Mouse (Mus musculus): Measurements from ENCODE around the gene Slc9a8.
"Not testable (repeated sequence)": the region's sequence is repeated elsewhere in the genome, so short reads cannot be mapped to it uniquely, and the experiment has no call there.

Gene Slc9a8

DNA sequence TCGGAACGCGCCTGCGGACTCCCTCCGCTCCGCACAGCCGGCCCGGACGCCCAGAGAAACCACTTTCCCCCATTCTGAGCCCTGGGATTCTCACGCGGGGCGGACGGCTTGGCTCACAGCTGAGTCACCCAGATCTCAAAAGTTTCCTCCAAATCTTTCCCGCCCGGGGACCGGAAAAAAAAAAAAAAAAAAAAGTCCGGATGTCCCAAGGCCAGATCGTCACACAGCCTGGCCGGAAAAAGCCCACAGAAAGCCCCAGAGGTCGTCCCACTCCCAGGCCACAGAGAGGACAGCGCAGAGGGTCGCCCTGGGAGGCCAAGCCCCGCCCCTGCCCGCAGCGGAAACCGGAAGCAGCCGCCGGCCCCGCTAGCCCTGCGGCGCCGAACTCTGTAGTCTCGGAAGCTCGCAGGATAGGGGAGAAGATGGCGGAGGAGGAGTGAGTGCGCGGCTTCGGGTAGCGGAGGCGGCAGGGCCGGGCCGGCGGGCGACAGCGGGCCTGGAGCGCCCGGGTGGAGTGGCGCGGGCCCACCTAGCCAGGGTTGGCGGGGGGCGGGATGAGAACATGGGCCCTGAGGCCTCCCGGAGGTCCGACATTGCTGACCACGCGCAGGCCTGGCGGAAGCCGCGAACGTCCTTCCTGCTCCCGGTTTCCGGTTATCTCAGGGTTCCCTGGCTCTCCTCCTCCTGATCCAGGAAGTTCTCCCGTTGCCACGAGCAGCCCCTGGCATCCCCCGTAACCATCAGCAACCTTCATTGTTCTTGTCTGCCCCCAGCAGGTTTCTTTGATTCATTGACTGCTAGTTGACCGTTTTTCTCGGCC, at the start of gene Slc9a8:
Gene Slc9a8 (plus strand): TSS at position 383 of the 820 bp plus-strand sequence.
- peak; percentile 84 for ATAC-seq (ENCODE audit: insufficient number of reproducible peaks, low FRiP score, low TSS enrichment)

DNA sequence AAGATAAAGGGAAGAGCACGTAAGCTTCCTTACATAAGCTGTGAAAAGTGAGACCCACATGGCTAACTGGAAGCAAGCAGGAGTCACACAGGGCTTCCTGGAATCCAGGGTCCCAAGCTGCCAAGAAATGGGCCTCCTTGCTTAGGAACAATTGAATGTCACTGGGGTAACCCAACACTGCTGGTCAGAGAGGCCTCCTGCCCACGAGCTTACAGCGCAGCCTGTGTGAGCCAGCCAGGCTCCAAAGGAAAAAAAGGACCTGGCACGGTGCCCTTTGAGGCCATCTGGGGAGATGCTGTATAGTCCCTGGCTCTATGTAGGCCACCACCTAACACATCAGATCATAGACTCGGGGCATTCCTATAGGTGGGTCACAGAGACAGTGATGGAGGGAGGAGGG, 48.2 kb upstream of the Slc9a8 start:
- ATAC-seq (ENCODE audit: insufficient number of reproducible peaks, low FRiP score, low TSS enrichment): peak; percentile 95

DNA sequence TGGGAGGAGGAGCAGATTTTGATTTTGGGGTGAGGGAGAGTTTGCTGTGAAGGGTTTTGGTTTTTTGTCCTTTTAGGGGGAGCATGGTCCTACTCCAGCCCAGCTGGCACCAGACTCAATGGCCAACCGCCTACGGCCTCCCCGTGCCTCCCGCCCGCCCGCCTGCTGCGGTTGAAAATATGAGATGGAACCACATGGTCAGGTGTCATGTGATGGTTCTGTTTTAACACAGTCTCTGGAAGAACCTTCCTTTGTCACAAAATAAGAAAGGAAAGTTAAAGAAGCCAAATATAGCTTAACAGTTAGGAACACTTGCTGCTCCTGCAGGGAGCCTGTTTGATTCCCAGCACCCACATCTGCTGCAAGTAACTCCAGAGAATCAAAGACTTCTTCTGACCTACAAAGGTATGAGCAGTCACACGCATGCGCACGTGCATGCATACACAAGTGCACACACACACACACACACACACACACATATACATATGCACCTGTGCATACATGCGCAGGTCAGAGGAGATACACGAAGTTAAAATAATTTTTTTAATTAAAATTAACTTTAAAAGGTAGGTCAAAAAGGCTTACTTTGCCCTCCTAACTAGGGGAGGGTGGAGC, 47.2 kb upstream of the Slc9a8 start:
- ATAC-seq (ENCODE audit: insufficient number of reproducible peaks, low FRiP score, low TSS enrichment): no peak

DNA sequence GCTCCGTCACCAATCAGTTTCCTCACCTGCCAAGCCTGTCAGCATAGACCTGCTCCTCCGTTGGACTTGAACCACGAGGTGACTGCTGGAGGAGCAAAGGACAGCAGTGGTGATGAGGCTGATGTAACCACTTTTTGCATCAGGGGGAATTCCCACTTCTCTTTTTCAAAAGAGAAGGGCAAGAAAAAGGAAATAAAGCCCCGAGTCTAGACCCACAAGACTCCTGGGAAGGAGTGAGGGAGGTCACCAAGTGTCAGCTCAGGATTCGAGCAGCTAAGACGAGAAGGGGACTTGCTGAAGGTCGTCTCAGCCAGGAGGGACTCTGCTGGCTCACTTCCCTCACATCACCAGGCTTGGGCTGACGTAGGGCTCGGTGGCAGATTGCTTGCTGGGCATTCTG, 46.4 kb upstream of the Slc9a8 start:
- ATAC-seq (ENCODE audit: insufficient number of reproducible peaks, low FRiP score, low TSS enrichment): no peak

DNA sequence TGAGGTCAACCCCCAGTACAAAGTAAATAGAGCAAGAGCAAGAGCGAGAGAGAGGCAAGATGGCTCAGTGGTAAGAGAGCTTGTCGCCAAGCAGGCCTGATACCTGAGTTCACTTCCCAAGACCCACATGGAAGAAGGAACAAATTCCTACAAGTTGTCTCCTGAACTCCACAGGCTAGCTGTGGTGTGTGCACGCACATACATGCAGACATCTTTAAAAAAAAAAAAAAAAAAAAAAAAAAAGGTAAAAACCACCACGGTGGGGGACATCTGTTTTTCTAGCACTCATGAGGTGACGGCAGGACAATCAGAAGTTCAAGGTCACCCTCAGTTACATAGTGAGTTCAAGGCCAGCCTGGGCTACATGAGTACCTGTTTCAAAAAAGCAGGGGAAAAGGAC, 45.8 kb upstream of the Slc9a8 start:
- ATAC-seq (ENCODE audit: insufficient number of reproducible peaks, low FRiP score, low TSS enrichment): no peak

DNA sequence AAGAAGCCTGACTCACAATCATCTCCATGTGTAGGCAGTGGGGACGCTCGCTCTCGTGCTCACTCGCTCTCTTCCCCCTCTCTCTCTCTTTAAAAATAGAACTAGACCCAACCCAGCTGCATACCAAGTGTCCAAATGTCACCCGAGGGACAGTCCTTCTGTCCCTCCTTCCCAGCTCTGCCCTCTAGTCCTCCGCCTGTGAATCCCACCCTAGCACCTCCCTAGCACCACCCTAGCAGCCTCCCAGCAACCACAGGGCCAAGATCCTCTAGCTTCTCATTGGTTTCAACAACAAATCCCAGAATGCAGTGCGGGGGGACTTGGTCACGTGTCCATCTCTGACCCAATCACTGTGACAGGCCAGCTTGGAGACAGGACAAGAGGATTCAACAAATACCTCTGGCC, 45.4 kb upstream of the Slc9a8 start:
- no peak for ATAC-seq (ENCODE audit: insufficient number of reproducible peaks, low FRiP score, low TSS enrichment)

DNA sequence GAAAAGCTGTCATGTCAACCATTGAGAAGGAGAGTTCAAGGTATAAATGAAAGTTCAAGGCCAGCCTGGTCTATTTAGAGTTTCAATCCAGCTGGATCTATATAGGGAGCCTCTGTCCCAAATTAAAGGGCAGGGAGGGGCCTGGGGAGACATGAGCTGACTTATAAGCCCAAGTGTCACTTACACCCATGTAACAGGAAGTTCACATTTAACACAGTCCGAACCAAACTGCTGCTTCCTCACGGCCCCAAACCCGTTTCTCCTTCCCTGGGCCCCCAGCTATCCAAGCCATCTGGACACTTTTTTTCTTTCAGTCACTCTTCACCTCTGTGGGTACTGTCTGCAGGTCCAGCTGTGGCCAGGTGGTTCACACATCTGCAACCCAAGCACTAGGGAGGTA, 43.8 kb upstream of the Slc9a8 start:
- ATAC-seq (ENCODE audit: insufficient number of reproducible peaks, low FRiP score, low TSS enrichment): no peak

DNA sequence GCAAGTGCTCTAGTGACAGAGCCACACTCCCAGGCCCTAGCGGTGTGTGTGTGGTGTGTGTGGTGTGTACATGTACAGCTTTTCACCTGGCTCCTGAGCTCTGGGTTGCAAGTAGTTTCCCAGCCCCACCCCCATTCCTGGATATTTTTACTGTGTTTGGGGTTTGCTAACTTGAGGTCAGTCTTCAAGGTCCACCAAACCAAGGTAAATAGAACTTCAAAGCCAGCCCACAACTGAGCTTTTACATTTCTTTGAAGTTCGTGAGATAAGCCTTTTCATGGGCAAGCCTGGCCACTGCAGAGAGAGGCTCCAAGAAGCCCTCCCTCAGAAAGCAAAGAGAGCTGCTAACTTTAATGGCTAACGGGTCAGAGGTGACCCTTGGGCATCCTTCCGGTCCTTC, 42.5 kb upstream of the Slc9a8 start:
- no peak for ATAC-seq (ENCODE audit: insufficient number of reproducible peaks, low FRiP score, low TSS enrichment)

DNA sequence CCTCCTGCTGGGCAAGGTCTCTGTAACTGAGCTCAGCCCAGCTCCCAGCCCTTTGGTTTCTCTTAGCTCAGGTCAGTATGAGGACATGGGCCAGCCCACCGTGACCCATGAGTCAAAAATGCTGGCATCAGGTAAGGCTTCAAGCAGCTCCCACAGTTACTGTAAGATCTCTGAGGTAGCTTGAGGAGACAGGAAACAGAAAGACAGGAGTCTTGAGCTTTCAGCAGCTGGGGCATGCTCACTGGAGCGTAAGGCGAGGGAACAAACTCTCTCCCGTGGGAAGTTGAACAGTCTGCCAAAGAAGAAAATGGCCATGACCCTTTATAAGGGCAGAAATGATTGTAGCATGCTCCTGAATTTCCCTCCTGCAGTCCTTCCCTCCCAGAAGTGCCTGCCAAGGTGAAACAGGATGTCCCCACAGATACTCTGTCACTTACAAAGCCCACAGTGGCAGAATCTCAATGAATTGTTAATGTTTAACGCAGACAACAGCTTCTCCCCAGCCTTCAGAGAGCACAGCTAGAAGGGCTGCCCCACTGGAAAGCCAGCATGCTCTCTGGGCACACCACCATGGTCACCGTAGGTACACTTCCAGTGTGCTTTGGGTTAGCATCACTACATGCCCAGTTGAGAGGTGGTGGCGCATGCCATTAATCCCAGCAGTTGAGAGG, 40.8 kb upstream of the Slc9a8 start:
- ATAC-seq (ENCODE audit: insufficient number of reproducible peaks, low FRiP score, low TSS enrichment): no peak

DNA sequence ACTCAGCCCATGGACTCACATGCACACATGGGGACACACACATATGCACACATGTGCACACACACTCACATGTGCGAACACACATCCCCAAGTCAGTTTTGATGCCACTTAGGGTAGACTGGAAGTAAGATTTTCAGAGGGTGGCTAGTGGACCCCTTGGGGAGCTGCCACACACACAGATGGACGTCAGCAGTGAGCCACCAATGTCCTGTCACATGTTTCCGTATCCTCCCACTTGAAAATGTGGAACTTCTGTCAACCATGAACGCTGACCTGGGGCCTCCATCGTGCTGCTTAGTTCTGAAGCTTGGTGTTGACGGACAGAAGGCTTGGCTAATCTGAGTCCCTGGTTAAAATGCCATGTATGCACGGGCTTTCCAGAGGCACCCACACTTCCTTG, 39.9 kb upstream of the Slc9a8 start:
- no peak for ATAC-seq (ENCODE audit: insufficient number of reproducible peaks, low FRiP score, low TSS enrichment)

DNA sequence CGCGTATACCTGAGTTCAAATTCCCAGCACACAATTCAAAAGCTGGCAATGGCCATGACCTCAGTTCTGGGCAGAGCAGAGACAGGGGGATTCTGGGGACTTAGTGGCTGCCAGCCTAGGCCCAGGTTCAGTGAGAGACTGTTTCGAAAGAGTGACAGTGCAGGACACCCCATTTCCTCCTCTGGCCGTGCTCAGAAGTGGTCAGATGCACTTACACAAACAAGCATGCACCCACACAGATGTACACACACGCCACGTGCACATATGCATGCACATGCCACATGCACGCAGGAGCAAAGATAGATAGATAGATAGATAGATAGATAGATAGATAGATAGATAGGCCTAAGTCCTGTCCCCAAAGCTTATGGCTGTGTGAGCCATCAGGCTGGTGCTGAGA, 39.1 kb upstream of the Slc9a8 start:
- no peak for ATAC-seq (ENCODE audit: insufficient number of reproducible peaks, low FRiP score, low TSS enrichment)

DNA sequence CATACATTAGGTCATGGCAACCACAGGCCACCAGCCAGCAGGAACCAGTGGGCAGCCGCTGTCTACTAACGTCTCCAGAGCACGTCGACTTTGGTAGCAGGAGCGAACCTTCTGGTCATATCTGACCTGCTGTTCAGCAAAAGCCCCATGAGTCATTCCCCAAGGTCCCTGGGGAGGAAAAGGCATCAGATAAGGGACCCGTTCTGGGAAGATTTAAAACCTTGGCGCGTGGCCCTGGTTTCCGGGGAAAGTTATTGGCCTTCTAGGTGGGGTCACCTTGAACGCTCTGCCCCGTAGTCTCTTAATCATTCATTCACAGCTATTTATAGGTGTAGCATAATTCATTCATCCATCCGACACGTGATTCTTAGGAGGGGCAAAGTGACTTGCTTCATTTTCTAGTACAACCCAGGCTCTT, 37.8 kb upstream of the Slc9a8 start:
- no peak for ATAC-seq (ENCODE audit: insufficient number of reproducible peaks, low FRiP score, low TSS enrichment)

DNA sequence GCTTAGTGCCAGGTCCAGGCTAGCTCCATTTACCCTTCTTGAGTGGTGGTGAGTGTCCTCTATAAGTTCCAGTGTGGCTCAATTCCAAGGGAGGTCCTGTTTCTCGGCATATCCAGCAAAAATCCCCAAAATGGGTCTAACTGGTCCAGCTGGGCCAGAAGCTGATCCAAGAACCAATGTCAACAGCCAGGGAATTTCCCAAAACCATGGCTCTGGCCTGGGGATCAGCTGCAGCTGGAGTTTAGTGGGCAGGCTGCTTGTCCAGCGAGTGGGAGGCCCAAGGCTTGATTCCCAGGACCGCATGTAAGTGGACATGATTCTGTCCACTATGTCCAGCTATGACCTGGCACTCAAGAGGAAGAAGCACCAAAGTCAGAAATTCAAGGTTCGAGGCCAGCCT, 35.1 kb upstream of the Slc9a8 start:
- ATAC-seq (ENCODE audit: insufficient number of reproducible peaks, low FRiP score, low TSS enrichment): no peak

DNA sequence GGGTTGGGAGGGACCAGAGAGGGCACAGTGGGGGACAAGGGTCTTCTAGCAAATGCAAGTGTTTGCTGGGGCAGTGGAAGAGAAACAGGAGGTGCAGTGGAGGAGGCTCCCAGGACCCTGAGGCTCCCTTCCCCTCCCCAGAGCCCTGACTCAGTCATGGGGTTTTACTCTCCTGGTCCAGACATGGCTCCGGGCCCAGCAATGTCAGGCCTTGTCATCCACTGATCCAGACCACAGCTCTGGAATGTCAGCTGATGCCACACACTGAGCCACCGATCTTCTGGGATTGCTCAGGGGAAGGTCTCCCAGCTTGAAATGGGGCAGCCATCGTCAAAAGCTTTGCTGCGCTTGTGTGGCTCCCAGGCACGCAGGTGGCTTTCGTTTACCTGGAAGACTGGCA, 34.5 kb upstream of the Slc9a8 start:
- no peak for ATAC-seq (ENCODE audit: insufficient number of reproducible peaks, low FRiP score, low TSS enrichment)

DNA sequence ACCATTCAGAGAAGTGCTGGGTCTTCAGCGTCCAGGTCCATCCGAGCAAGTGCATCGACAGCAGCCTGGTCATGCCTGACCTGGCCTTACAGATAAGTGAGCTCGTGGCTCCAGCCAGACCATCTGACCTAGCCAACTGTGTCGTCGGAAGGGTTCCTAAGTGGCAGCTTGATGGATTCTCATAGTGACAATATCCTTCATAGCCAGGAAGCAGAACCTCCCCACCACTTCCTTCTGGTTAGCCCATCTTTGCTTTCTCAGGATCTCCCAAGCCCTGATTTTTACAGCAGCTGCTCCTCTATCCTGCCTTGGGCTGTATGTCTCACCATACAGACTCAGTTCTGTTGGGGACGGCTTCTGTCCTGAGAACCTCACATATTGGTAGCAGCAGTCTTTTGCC, 27.1 kb upstream of the Slc9a8 start:
- no peak for ATAC-seq (ENCODE audit: insufficient number of reproducible peaks, low FRiP score, low TSS enrichment)

DNA sequence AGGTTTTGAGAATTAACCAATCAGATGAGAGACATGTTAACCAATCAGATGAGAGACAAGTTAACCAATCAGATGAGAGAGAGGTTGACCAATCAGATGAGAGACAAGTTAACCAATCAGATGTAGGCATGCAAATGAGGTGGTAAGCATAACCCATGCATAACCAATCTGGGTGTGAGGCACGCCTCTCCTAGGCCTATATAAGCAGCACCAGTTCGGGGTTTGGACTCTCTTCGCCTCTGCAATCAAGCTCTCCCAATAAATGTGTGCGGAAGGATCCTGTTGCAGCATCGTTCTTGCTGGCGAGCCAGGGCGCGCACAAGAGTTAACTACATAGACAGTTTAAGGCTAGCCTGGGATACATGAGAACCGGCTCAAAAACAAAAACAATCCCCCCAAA, 25.1 kb upstream of the Slc9a8 start:
- not testable (repeated sequence) for ATAC-seq (ENCODE audit: insufficient number of reproducible peaks, low FRiP score, low TSS enrichment)

DNA sequence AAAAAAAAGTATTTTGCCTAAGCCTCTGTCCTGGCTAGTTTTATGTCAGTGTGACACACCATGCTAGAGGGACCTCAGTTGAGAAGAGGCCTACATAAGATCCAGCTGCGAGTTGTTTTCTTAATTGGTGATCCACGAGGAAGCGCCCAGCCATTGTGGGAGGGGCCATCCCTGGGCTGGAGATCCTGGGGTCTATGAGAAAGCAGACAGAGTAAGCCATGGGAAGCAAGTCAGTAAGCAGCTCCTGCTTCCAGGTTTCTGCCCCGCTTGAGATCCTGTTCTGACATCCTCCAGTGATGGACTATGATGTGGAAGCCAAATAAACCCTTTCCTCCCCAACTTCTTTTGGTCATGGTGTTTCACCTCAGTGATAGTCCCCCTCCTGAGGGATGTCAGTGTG, 22.5 kb upstream of the Slc9a8 start:
- no peak for ATAC-seq (ENCODE audit: insufficient number of reproducible peaks, low FRiP score, low TSS enrichment)

DNA sequence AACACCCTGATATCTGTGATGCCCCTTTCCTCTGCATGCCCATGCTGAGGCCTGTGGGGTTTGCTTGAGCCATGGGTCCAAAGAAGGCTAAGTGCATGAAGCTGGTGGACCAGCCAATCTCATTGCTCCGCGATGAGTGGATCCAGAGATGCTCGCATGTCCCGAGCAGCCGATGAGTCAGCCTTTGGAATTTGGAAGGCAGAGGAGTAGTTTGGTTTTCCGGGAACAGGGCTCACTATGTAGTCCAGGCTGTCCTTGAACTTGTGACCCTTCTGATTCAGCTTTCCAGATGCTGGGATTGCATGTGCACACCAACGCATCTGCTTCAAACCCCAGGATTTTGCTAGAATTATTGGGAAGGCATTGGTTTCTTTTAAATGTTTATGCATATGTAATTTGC, 21.9 kb upstream of the Slc9a8 start:
- ATAC-seq (ENCODE audit: insufficient number of reproducible peaks, low FRiP score, low TSS enrichment): no peak

DNA sequence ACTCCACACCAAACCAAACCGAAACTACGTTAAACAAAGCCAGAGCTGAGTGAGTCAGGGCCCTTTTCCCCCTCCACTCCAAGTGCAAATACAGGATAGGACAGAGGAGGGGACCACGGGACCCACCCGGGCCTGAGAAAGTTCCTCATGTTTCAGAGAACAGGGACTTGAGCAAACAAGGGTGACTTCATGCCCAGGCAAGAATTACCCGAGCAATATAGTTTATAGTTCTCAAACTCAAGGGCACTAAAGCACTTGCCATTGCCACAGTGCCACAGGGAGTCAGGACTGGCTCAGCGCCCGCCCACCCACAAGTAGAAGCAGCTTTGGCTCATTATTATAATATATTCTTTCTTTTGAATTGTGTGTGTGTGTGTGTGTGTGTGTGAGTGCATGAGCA, 18.4 kb upstream of the Slc9a8 start:
- ATAC-seq (ENCODE audit: insufficient number of reproducible peaks, low FRiP score, low TSS enrichment): no peak

DNA sequence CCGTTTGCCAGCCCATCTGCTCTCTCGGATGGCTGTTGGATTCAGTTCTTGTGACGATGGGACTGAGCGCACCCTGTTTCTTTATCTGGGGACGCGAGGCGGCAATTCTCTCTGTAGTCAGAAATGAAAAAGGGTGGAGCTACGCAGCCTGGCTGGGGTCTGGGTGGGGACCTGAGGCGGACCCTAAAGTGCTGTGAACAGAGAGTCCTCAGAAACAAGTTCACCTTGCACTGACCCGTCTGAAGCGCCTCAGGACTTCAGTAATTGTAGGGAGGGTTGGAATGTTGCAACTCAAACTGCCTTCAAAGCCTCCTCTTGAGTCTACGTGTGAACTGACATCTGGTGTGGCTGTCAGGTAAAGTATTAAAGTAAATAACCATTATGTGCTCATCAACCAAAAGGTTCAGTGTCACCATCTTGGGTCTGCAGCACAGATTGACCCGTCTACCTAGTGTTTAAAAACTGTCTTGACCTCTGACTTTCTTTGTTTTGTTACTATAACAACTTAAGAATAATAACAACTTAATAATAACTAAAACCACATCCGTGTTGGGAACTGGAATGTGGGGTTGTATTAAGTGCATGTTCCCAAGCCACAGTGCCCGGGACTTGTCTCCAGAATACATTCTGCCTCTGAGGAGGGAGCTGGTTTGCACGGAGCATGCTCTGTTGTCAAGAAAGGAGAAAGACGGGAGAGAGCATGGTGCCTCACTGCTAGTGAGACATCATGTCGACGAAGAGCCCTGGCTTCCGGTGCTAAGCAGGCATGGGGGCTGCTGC, 16.2 kb upstream of the Slc9a8 start:
- no peak for ATAC-seq (ENCODE audit: insufficient number of reproducible peaks, low FRiP score, low TSS enrichment)
